Mouse (Mus musculus) MEL (cell line): ENCODE data around the gene Wdr38. TPM values are rescaled to one million over a fixed set of nuclear protein-coding genes. Genes with fewer than 3 reads are reported as not detected.

ENCODE experiments used
- DNase-seq: peaks from one replicate; pipeline ENCODE4 v3.0.0; 2011; ENCODE audit warnings: low read depth, low spot score
- H3K27ac ChIP-seq: 2 replicates; pipeline ENCODE4 v1.5.1; 2012; ENCODE audit warnings: low read depth, mild to moderate bottlenecking, control low read depth, low read length, moderate library complexity; ENCODE audit not compliant: control insufficient read depth
- H3K27me3 ChIP-seq, 2 experiments: fragments of 150-350 bp in 1 of 2; sonication (generic) in 1 of 2; 2 replicates each; pipeline ENCODE4 v1.6.1; 2012; ENCODE audit warnings: low read length in 2 of 2, mild to moderate bottlenecking in 2 of 2, improper control_type of control experiment in 1 of 2, moderate library complexity in 1 of 2; ENCODE audit not compliant: insufficient read depth in 2 of 2, control insufficient read depth in 1 of 2
- H3K36me3 ChIP-seq, 2 experiments: 2 replicates each; pipeline ENCODE4 v1.6.1; 2012 to 2014; ENCODE audit warnings: low read length in 2 of 2, improper control_type of control experiment in 1 of 2, inconsistent platforms in 1 of 2, mild to moderate bottlenecking in 1 of 2; ENCODE audit not compliant: insufficient read depth in 2 of 2, control insufficient read depth in 1 of 2
- H3K4me1 ChIP-seq, 2 experiments: fragments of 150-350 bp in 1 of 2; sonication (generic) in 1 of 2; 2 replicates each; pipeline ENCODE4 v1.6.1; 2012; ENCODE audit warnings: low read length in 2 of 2, improper control_type of control experiment in 1 of 2, mild to moderate bottlenecking in 1 of 2; ENCODE audit not compliant: insufficient read depth in 2 of 2, control insufficient read depth in 1 of 2
- H3K4me3 ChIP-seq, 2 experiments: fragments of 150-350 bp in 1 of 2; sonication (generic) in 1 of 2; 2 replicates each; pipeline ENCODE4 v1.5.1; 2012; ENCODE audit warnings: low read depth in 2 of 2, low read length in 2 of 2, mild to moderate bottlenecking in 2 of 2, moderate library complexity in 2 of 2, control low read depth in 1 of 2, improper control_type of control experiment in 1 of 2; ENCODE audit not compliant: control insufficient read depth in 1 of 2, insufficient read depth in 1 of 2
- H3K79me2 ChIP-seq: 2 replicates; pipeline ENCODE4 v1.6.1; 2012; ENCODE audit warnings: mild to moderate bottlenecking, low read length, moderate library complexity; ENCODE audit not compliant: control insufficient read depth, poor library complexity, insufficient read depth
- H3K9ac ChIP-seq: 2 replicates; pipeline ENCODE4 v1.6.1; 2012; ENCODE audit warnings: low read depth, mild to moderate bottlenecking, control low read depth, low read length, moderate library complexity; ENCODE audit not compliant: control insufficient read depth, poor library complexity, severe bottlenecking
- H3K9me3 ChIP-seq: fragments of 150-350 bp; sonication (generic); replicated peaks from 2 replicates; pipeline ENCODE4 v1.6.1; 2012; ENCODE audit warnings: mild to moderate bottlenecking, low read length, improper control_type of control experiment, moderate library complexity; ENCODE audit not compliant: insufficient read depth
- BHLHE40 ChIP-seq: IDR thresholded peaks from 2 replicates; pipeline ENCODE4 v1.6.1; 2012; ENCODE audit warnings: low read depth, mild to moderate bottlenecking, inconsistent platforms, low read length, improper control_type of control experiment, borderline replicate concordance
- CHD1 ChIP-seq: IDR thresholded peaks from 2 replicates; pipeline ENCODE4 v1.6.1; 2012; ENCODE audit warnings: low read depth, mild to moderate bottlenecking, inconsistent platforms, low read length, improper control_type of control experiment
- CTCF ChIP-seq, 3 experiments: IDR thresholded peaks in 2 of 3; conservative IDR thresholded peaks in 1 of 3; 2 replicates each; pipeline ENCODE4 v1.5.1; 2011 to 2012; ENCODE audit warnings: low read length in 3 of 3, low read depth in 2 of 3, mild to moderate bottlenecking in 2 of 3, improper control_type of control experiment in 1 of 3, inconsistent platforms in 1 of 3, mixed read lengths in 1 of 3, moderate library complexity in 1 of 3; ENCODE audit not compliant: control insufficient read depth in 1 of 3, insufficient read depth in 1 of 3, poor library complexity in 1 of 3, severe bottlenecking in 1 of 3
- E2F4 ChIP-seq: IDR thresholded peaks from 2 replicates; pipeline ENCODE4 v1.6.1; 2011; ENCODE audit warnings: low read depth, low read length, improper control_type of control experiment, borderline replicate concordance
- ETS1 ChIP-seq: IDR thresholded peaks from 2 replicates; pipeline ENCODE4 v1.6.1; 2012; ENCODE audit warnings: low read depth, mild to moderate bottlenecking, inconsistent platforms, low read length, improper control_type of control experiment, moderate library complexity
- GABPA ChIP-seq: IDR thresholded peaks from 2 replicates; pipeline ENCODE4 v1.6.1; 2012; ENCODE audit warnings: low read depth, mild to moderate bottlenecking, inconsistent platforms, low read length, improper control_type of control experiment, moderate library complexity
- GATA1 ChIP-seq: IDR thresholded peaks from 2 replicates; pipeline ENCODE4 v1.6.1; 2011; ENCODE audit warnings: low read depth, low read length, improper control_type of control experiment
- JUND ChIP-seq: IDR thresholded peaks from 2 replicates; pipeline ENCODE4 v1.6.1; 2011; ENCODE audit warnings: low read depth, mild to moderate bottlenecking, improper control_type of control experiment, low read length
- MAX ChIP-seq: IDR thresholded peaks from 2 replicates; pipeline ENCODE4 v1.6.1; 2011; ENCODE audit warnings: low read length, improper control_type of control experiment
- MAZ ChIP-seq: IDR thresholded peaks from 2 replicates; pipeline ENCODE4 v1.6.1; 2012; ENCODE audit warnings: low read depth, mild to moderate bottlenecking, inconsistent platforms, low read length, improper control_type of control experiment
- MYC ChIP-seq: IDR thresholded peaks from 2 replicates; pipeline ENCODE4 v1.6.1; 2011; ENCODE audit warnings: low read depth, mild to moderate bottlenecking, low read length, improper control_type of control experiment, moderate library complexity
- POLR2A ChIP-seq, 2 experiments: IDR thresholded peaks; 2 replicates each; pipeline ENCODE4 v1.6.1; 2011 to 2012; ENCODE audit warnings: low read length in 2 of 2, mild to moderate bottlenecking in 2 of 2, control low read depth in 1 of 2, improper control_type of control experiment in 1 of 2, low read depth in 1 of 2, moderate library complexity in 1 of 2; ENCODE audit not compliant: control insufficient read depth in 1 of 2, insufficient read depth in 1 of 2, poor library complexity in 1 of 2
- POLR2AphosphoS2 ChIP-seq: IDR thresholded peaks from 2 replicates; pipeline ENCODE4 v1.6.1; 2011; ENCODE audit warnings: low read length, improper control_type of control experiment
- RCOR1 ChIP-seq: IDR thresholded peaks from 2 replicates; pipeline ENCODE4 v1.6.1; 2012; ENCODE audit warnings: low read depth, mild to moderate bottlenecking, inconsistent platforms, low read length, improper control_type of control experiment
- SIN3A ChIP-seq: IDR thresholded peaks from 2 replicates; pipeline ENCODE4 v1.6.1; 2012; ENCODE audit warnings: low read length, improper control_type of control experiment, inconsistent platforms
- TAL1 ChIP-seq: IDR thresholded peaks from 2 replicates; pipeline ENCODE4 v1.6.1; 2012; ENCODE audit warnings: mild to moderate bottlenecking, inconsistent platforms, low read length, moderate library complexity, mixed read lengths
- TCF12 ChIP-seq: IDR thresholded peaks from 2 replicates; pipeline ENCODE4 v1.6.1; 2014; ENCODE audit warnings: low read depth, mild to moderate bottlenecking, inconsistent platforms, low read length, improper control_type of control experiment, moderate library complexity
- UBTF ChIP-seq: IDR thresholded peaks from 2 replicates; pipeline ENCODE4 v1.6.1; 2012; ENCODE audit warnings: low read depth, mild to moderate bottlenecking, inconsistent platforms, low read length, improper control_type of control experiment, moderate library complexity, borderline replicate concordance; ENCODE audit not compliant: insufficient read depth
- polyA plus RNA-seq, 2 experiments: library from polyadenylated mRNA; stranded (reverse) in 1 of 2; unstranded in 1 of 2; fragments of >175 nt in 1 of 2; fragments of >200 nt in 1 of 2; gene quantifications; 2 replicates each; pipeline versions ENCODE4 v1.2.1 to v1.2.4; 2012; ENCODE audit warnings: low replicate concordance in 2 of 2, low read depth in 1 of 2; ENCODE audit not compliant: insufficient read length in 2 of 2, insufficient read depth in 1 of 2, missing spikeins in 1 of 2
- total RNA-seq: library from RNA; depleted of rRNA; stranded (reverse); fragments of 300-350 nt; gene quantifications from 2 replicates; pipeline ENCODE4 v1.2.3, GENCODE M21; 2012

Gene Wdr38
- total and polyA plus RNA-seq, 3 experiments: 0.77 to 0.79 TPM; not detected in 1

DNA sequence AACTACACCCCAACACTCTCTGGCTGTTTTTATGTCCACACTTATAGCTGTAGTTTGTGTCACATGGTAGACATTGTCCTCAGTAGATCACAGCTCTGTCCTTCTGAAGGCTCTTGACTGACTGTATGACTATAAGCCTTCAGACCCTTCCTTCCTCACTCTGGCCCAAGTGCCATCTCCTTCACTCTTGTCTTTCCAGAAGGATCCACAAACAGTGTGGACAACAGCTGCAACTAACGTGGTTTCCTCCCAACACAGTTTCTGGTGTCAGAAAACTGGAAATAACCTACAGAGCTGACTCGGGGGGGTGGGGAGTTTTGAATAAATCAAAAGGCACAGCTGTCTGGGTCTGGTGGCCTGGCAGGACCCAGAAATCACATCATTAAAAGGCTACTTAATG lies 41.2 kb upstream of the Wdr38 start:
- no peak for DNase-seq
- Histone ChIP-seq H3K36me3 (no peaks in the 10 kb centered on the region), H3K27me3 (no peaks in the 10 kb centered on the region), H3K79me2 (no peaks in the 10 kb centered on the region), H3K4me3 (no peak overlapping the region), H3K9ac (no peak overlapping the region), H3K9me3 (no peaks in the 10 kb centered on the region), H3K27ac (no peak overlapping the region), H3K4me1 (peaks cover 0 to 3% of the 10 kb centered on the region in 2 experiments; a peak in 2 of 4 replicates)
- TF ChIP-seq POLR2AphosphoS2 (no peak), TAL1 (no peak), MAZ (no peak), CTCF (IDR thresholded peaks at IDR 0.05 in 2 of 3, conservative IDR thresholded peaks at IDR 0.05 in 1 of 3; ENCODE audit: control insufficient read depth in 1 of 3, insufficient read depth in 1 of 3, low read depth in 2 of 3, low read length in 3 of 3, poor library complexity in 1 of 3, severe bottlenecking in 1 of 3) (no peak), BHLHE40 (no peak), MYC (no peak), JUND (no peak)

DNA sequence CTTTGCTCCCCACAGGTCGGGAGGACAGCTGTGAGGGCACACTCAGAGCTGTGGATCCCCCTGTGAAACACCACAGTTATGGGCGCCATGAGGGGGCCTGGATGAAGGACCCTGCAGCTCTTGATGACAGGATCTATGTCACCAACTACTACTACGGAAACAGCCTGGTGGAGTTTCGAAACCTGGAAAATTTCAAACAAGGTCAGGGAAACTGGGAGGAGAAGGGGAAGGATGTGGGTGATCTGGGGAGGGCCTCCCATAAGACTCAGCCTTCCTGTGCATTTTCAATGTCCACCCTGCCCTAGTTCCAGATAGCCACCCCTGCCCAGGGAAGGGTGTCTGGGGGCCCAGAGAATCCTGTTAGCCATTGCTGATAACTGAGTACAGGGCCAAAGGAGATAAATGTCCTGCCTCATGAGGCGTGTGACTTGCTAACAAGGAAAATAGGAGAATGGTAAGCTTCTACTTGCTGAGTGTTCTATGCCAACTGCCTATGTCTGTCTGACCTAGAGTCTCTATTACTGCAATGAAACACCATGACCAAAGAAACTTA lies 39.5 kb upstream of the Wdr38 start:
- Histone ChIP-seq H3K4me3 (no peak overlapping the region), H3K9me3 (no peaks in the 10 kb centered on the region), H3K9ac (no peak overlapping the region), H3K27ac (no peak overlapping the region), H3K27me3 (no peaks in the 10 kb centered on the region), H3K79me2 (no peaks in the 10 kb centered on the region), H3K4me1 (no peaks in the 10 kb centered on the region), H3K36me3 (no peaks in the 10 kb centered on the region)
- DNase-seq: no peak
- TF ChIP-seq TCF12 (no peak), GATA1 (no peak), SIN3A (no peak), MAX (no peak)

GRCm38 (mm10) chr2:38964198-38964597 lies 33.1 kb upstream of the Wdr38 start:
- TF ChIP-seq E2F4: no peak
- TF ChIP-seq TAL1: no peak
- no peak for TF ChIP-seq TCF12
- TF ChIP-seq UBTF: no peak
- no peak for TF ChIP-seq CTCF (IDR thresholded peaks at IDR 0.05 in 2 of 3, conservative IDR thresholded peaks at IDR 0.05 in 1 of 3; ENCODE audit: control insufficient read depth in 1 of 3, insufficient read depth in 1 of 3, low read depth in 2 of 3, low read length in 3 of 3, poor library complexity in 1 of 3, severe bottlenecking in 1 of 3)
- no peak for TF ChIP-seq ETS1
- no peak for TF ChIP-seq CHD1
- TF ChIP-seq GABPA: no peak
- no peak for TF ChIP-seq POLR2A (IDR thresholded peaks at IDR 0.05; ENCODE audit: control insufficient read depth in 1 of 2, insufficient read depth in 1 of 2, low read depth in 1 of 2, low read length in 2 of 2, poor library complexity in 1 of 2)
- TF ChIP-seq RCOR1: no peak
- no peak for TF ChIP-seq MYC
- no peaks in the 10 kb centered on the region for H3K79me2 ChIP-seq
- H3K9me3 ChIP-seq: no peaks in the 10 kb centered on the region
- no peak overlapping the region for H3K27ac ChIP-seq
- no peaks in the 10 kb centered on the region for H3K27me3 ChIP-seq
- H3K4me1 ChIP-seq: no peaks in the 10 kb centered on the region
- no peaks in the 10 kb centered on the region for H3K36me3 ChIP-seq
- DNase-seq: no peak
- no peak overlapping the region for H3K4me3 ChIP-seq
- no peak overlapping the region for H3K9ac ChIP-seq
